Mouse (Mus musculus) lung, postnatal 0 days (tissue): ENCODE measurements at regions not wholly inside any gene's neighbourhood (a gene's known extent, or its start where the extent isn't known, plus 50 kb on each side); places are given as distances from the start of the nearest gene placed in this dataset.

Experiments used
- CTCF ChIP-seq: IDR thresholded peaks from 2 replicates; pipeline ENCODE4 v1.5.1; 2016; ENCODE audit warnings: antibody characterized with exemption, mild to moderate bottlenecking
- EP300 ChIP-seq: IDR thresholded peaks from 2 replicates; pipeline ENCODE4 v1.6.1; 2016; ENCODE audit warnings: antibody characterized with exemption, mild to moderate bottlenecking, control low read depth

DNA sequence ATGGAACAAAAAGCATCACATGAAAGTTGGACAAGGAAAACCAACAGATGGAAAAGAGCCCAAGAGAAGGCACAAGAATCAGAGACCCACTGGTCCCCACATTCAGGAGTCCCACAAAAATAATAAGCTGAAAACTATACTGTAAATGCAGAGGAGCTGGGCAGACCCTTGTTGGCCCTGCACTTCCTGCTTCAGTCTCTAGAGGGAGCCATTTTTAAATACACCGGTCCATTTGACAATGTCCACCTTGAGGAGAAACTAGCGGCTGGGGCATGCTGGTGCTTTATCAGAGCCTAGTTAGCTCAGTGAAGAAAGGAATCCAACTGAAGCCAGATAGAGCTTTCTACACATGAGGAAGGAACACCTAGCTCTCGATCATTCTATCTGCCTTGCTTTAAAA, 90.1 kb upstream of the Tmem150c start:
- TF ChIP-seq CTCF: peak; percentile 53
- no peak for TF ChIP-seq EP300
